Mouse (Mus musculus) liver, embryonic 13.5 days (tissue): ENCODE results near the gene Paqr5. TPM values are rescaled to one million over a fixed set of nuclear protein-coding genes. Genes with fewer than 3 reads are reported as not detected.
A peak's percentile ranks its signal among the peaks of the same experiment; 100 is the strongest.

Experiments
- ATAC-seq: fragments of 200-750 bp; cut with Nextera tagmentation; 2 replicates; pipeline ENCODE4 v1.8.0; 2017; ENCODE audit warnings: low read depth, mild to moderate bottlenecking, moderate number of reproducible peaks, moderate library complexity
- DNase-seq: peaks from one replicate; pipeline ENCODE4 v3.0.0; 2022
- H3K27ac ChIP-seq: fragments of 300-500 bp; sonication (generic); 2 replicates; pipeline ENCODE4 v1.5.1; 2015; ENCODE audit warnings: moderate library complexity, mild to moderate bottlenecking, inconsistent platforms
- H3K27me3 ChIP-seq: fragments of 300-500 bp; sonication (generic); 2 replicates; pipeline ENCODE4 v1.6.1; 2015; ENCODE audit warnings: mild to moderate bottlenecking, inconsistent platforms
- H3K36me3 ChIP-seq: fragments of 300-500 bp; sonication (generic); 2 replicates; pipeline ENCODE4 v1.6.1; 2015; ENCODE audit warnings: mild to moderate bottlenecking, inconsistent platforms
- H3K4me1 ChIP-seq: fragments of 300-500 bp; sonication (generic); replicated peaks from 2 replicates; pipeline ENCODE4 v1.6.1; 2015; ENCODE audit warnings: inconsistent platforms
- H3K4me2 ChIP-seq: fragments of 300-500 bp; sonication (generic); 2 replicates; pipeline ENCODE4 v1.6.1; 2015; ENCODE audit warnings: inconsistent platforms, mild to moderate bottlenecking, moderate library complexity
- H3K4me3 ChIP-seq: fragments of 300-500 bp; sonication (generic); replicated peaks from 2 replicates; pipeline ENCODE4 v1.5.1; 2015; ENCODE audit warnings: mild to moderate bottlenecking, inconsistent platforms
- H3K9ac ChIP-seq: fragments of 300-500 bp; sonication (generic); 2 replicates; pipeline ENCODE4 v1.6.1; 2015; ENCODE audit warnings: mild to moderate bottlenecking, inconsistent platforms
- H3K9me3 ChIP-seq: fragments of 300-500 bp; sonication (generic); replicated peaks from 2 replicates; pipeline ENCODE4 v1.6.1; 2016; ENCODE audit warnings: inconsistent platforms
- WGBS: fragments of 180-500 bp; shearing (Covaris S2); methylation state at CpG from one replicate; pipeline ENCODE4 v1.1.7; 2015; ENCODE audit not compliant: insufficient replicate concordance; 5-methylcytosine and 5-hydroxymethylcytosine counted together
- polyA plus RNA-seq: library from polyadenylated mRNA; unstranded; fragments of >200 nt; fragmentation: Nextera tagmentation; extraction: Ambion mirVana; gene quantifications from 2 replicates; pipeline ENCODE4 v1.2.1, GENCODE M21; 2015

Gene Paqr5
- polyA plus RNA-seq, 1 experiment from 2014 or later, result 0.05 TPM

DNA sequence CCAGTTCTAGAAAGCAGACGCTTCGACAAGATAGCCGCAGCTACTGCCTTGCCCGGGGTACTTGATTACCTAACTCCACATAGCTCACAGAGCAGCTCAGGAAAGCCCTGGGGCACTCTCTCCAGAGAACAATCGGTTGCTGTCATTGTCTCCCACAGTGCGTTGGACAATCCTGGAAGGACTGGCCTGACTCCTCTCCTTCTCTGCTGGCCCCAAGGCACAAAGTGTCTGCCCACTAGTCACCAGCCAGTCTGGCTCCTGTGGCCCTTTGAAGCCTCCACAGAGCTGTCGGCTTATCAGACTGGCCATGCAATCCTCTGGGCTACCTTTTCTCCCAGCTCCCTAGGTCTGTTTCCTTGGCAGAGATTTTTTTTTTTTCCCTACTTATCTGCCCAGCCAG is 74.4 kb downstream of the Paqr5 start:
- Histone ChIP-seq H3K4me1 (peaks cover 15% of the 10 kb centered on the region), H3K9ac (no peak overlapping the region), H3K4me3 (no peak overlapping the region), H3K36me3 (no peaks in the 10 kb centered on the region), H3K27ac (no peak overlapping the region), H3K27me3 (no peaks in the 10 kb centered on the region), H3K9me3 (no peaks in the 10 kb centered on the region), H3K4me2 (no peak overlapping the region)
- WGBS, result 59% methylated on average over 7 of the region's 7 CpGs
- ATAC-seq (no peak), DNase-seq (no peak)

DNA sequence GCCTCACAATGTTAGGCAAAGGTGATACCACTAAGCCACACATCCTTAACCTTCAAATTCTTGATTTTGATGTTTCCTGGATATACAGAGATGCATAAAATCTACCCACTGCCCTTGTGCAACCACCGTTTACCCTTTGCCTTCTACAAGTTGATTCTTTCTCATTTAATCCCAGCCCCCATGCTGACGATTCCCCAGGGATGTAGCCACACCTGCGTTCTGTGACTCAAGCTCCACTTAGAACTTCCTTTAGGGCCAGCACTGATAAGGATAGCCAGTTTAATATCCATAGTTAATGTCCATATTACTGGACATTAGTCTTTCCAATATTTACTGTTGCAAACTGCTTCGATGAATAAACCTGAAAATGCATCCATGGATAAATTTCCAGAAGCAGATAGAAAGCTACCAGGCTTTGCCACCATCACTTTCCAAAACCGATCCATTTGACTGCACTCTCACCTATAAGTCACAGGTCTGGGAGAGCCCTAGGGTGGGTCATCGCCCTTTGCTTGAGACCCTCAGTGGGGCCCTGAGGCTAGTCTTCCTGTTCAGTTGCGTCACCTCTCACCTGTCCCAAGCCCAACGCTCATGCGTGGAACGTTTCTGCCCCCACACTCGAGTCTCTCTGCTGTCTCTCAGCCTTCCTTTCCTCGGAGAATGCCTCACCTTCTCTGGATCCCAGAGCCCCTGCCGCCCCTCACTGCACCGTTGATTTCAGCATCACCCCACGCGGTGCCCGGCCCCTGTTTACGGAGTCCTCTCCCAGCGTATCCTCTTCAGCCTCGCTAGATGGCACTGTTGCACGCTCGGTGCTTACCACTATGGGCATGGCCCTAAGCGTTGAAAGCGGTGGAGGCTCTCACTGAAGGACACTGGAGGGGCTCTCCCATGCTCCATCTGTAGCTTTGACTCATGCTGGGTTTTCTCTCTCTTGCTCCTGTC is 79.0 kb downstream of the Paqr5 start:
- H3K4me3 ChIP-seq, result peak overlapping the region; percentile 96
- WGBS, result 10% methylated on average over 24 of the region's 24 CpGs
- H3K36me3 ChIP-seq, result peaks cover 21% of the 10 kb centered on the region
- H3K27ac ChIP-seq, result no peak overlapping the region
- peak overlapping the region; percentile 83 for H3K4me2 ChIP-seq
- DNase-seq (peak; percentile 66), ATAC-seq (peak; percentile 65)
- no peaks in the 10 kb centered on the region for H3K27me3 ChIP-seq
- H3K4me1 ChIP-seq, result peaks cover 31% of the 10 kb centered on the region
- no peaks in the 10 kb centered on the region for H3K9me3 ChIP-seq
- peak overlapping the region; percentile 53 for H3K9ac ChIP-seq

DNA sequence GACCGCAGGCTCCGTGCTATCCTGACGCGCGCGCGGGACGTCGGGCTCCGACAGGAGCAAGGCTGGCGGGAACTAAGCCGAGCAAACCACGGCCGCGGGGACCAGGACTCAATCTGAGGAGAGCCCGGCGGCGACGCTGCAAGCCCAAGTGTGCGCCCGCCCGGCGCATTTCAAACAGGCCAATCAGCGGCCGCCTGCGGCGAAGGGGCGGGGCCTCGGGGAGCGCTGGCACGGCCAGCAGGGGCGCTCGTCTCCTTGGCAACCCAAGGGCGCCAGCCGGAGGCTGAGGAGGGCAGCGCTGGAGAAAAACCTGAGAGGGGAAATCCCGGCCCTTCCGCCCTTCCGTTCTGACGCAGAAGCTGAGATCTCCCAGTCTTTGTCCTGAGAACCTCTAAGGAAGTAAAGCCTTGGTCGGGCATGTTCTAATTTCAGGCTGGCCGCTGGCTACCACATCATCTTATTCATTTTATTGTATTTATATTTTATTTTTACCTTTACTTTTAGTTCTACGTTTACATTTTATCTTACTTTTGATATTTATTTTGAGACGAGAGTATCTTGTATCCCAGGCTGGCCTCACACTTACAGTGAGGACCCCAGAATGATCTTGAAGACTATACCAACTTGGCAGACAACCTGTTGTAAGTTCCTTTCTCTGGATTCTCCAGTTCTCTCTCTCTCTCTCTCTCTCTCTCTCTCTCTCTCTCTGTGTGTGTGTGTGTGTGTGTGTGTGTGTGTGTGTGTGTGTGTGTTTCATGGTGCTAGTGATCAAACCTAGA is 79.8 kb downstream of the Paqr5 start, which contains the start of gene Kif23:
TSS of gene Kif23 (minus strand) at position 152 of the 779 bp plus-strand sequence.
- DNase-seq (peak; percentile 95), ATAC-seq (peak; percentile 91)
- no peaks in the 10 kb centered on the region for H3K9me3 ChIP-seq
- no peaks in the 10 kb centered on the region for H3K27me3 ChIP-seq
- peak within 1 kb of the TSS; percentile 83 for H3K4me2 ChIP-seq
- H3K36me3 ChIP-seq, result peaks cover 29% of the 10 kb centered on the region
- H3K4me3 ChIP-seq, result peak within 1 kb of the TSS; percentile 96
- WGBS, result under 1% methylated on average over 44 of the region's 44 CpGs
- peak within 1 kb of the TSS; percentile 96 for H3K9ac ChIP-seq
- H3K4me1 ChIP-seq, result peaks cover 37% of the 10 kb centered on the region
- H3K27ac ChIP-seq, result peak within 1 kb of the TSS; percentile 92

DNA sequence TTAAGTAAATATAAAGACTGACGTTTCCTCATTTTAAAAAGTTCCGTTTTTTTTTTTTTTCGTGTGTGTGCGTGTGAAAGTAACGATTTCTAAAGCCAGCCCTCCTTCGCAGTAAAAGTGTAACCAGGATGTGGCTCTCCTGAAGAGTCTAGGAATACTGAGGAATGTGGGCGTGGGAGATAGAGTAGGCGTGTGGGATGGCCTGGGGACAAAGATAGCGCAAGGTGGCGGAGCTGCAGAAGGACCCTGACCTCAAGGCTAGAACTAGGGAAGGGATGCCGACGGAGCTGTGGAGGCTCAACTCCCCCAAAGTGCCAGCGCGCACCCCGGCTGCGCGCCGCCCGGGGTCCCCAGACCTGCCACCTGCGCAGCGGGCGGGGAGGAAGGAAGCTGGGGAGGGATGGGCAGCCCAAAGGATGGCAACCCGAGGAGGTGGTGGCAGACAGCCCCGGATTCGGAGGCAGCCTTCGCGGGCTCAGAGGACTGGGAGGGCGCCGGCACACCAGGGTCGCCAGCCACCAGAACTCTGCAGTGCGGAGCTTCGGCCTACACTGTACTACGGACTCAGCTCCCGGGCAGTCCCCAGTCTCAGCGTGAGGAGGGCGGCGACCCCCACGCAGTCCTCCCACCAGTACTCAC is 80.6 kb downstream of the Paqr5 start:
- Histone ChIP-seq H3K9ac (peak overlapping the region; percentile 96), H3K4me2 (peak overlapping the region; percentile 83), H3K4me1 (peaks cover 42% of the 10 kb centered on the region), H3K27ac (peak overlapping the region; percentile 92), H3K36me3 (peaks cover 35% of the 10 kb centered on the region), H3K27me3 (no peaks in the 10 kb centered on the region), H3K9me3 (no peaks in the 10 kb centered on the region), H3K4me3 (peak overlapping the region; percentile 96)
- under 1% methylated on average over 32 of the region's 38 CpGs for WGBS
- ATAC-seq, result peak; percentile 81
- DNase-seq, result peak; percentile 57

DNA sequence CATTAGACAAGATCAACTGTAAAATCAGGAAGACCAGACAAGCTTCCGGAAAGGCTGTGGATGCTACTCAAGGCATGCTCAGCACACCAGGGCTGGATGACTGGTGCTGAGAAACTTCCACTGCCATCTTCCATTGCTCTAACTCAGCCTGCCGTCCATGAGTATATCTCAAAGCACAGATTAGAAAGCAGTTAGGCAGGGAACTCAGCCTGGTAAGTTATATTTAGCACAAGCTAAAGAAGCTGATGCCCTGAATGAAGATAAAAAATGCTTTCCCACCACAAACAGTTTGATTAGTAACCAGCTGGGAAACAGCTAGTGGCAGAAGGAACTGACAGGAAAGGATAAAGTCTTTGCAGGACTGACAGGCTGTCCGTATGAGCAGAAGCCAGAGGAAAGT is 85.6 kb downstream of the Paqr5 start:
- Histone ChIP-seq H3K4me3 (no peak overlapping the region), H3K27me3 (no peaks in the 10 kb centered on the region), H3K36me3 (peaks cover 85% of the 10 kb centered on the region), H3K27ac (no peak overlapping the region), H3K4me2 (no peak overlapping the region), H3K9ac (no peak overlapping the region), H3K4me1 (peaks cover 29% of the 10 kb centered on the region), H3K9me3 (no peaks in the 10 kb centered on the region)
- DNase-seq (no peak), ATAC-seq (no peak)
- WGBS, result 39% methylated on average over 3 of the region's 3 CpGs

DNA sequence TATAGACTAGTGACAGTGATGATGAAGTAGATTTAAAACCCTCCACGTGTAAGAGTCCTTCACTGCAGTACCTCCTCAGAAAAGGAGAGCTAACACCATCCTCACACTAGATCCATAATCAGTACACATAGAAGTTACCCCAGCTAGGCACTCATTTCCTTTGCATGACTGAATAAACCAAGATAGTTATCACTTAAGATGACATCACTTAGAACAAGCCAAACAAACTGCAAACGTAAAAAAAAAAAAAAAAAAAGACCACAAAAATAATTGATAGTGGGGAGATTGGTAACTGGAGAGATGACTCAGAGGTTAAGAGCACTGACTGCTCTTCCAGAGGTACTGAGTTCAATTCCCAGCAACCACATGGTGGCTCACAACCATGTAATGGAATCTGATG is 93.3 kb downstream of the Paqr5 start:
- H3K4me3 ChIP-seq, result no peak overlapping the region
- no peak overlapping the region for H3K9ac ChIP-seq
- H3K4me1 ChIP-seq, result no peaks in the 10 kb centered on the region
- ATAC-seq, result no peak
- no peak overlapping the region for H3K4me2 ChIP-seq
- no peak overlapping the region for H3K27ac ChIP-seq
- no peaks in the 10 kb centered on the region for H3K9me3 ChIP-seq
- WGBS, result 52% methylated on average over 2 of the region's 2 CpGs
- H3K27me3 ChIP-seq, result no peaks in the 10 kb centered on the region
- H3K36me3 ChIP-seq, result peaks cover 99% of the 10 kb centered on the region
- DNase-seq, result no peak

DNA sequence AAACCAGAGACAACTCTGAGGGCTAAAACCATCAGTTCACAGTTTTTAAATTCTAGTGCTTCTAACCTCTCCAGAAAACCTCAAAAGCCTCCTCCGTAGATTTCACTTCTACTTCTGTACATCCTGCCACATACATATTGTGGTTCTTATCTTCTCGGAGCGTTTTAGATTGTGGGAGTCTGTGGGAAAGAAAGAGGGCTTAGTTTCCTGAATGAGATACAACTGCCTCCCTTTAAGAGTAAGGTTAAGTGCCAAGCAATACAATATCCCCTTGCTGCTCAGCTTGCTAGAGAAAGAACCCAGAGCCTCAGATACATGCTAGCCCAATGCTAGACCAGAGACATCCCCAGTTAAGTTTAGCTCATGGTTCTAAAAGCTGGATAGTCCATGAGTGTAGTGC is 94.6 kb downstream of the Paqr5 start:
- no peaks in the 10 kb centered on the region for H3K4me1 ChIP-seq
- peaks cover 99% of the 10 kb centered on the region for H3K36me3 ChIP-seq
- 19% methylated on average over 3 of the region's 3 CpGs for WGBS
- H3K9me3 ChIP-seq, result no peaks in the 10 kb centered on the region
- no peaks in the 10 kb centered on the region for H3K27me3 ChIP-seq
- no peak overlapping the region for H3K27ac ChIP-seq
- ATAC-seq, result no peak
- no peak for DNase-seq
- H3K4me3 ChIP-seq, result no peak overlapping the region
- H3K9ac ChIP-seq, result no peak overlapping the region
- no peak overlapping the region for H3K4me2 ChIP-seq

DNA sequence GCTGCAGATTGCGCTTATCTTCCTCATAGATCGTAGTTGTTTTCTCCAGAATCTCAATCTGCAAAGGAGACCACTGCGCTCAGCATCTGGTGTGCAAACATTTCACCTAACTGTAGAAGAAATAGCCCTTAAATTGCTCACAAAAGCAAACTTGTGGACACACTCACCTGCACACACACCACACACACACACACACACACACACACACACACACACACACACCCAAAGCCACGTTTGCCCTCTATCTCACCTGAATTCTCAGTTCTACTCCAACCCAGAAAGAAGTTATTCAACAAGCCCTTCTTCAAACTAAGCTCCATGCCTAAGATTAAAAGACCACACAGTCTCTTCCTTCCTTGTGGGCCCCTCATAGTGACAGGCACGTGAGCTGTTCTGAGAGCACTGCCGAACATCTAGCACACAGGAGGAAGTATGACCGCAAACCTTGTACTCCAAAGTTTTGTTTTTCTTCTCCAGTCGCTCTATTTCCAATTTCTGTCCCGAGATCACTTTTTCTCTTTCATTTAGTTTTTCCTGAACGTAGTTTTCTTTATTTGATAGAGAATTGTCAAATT is 101.5 kb downstream of the Paqr5 start:
- no peaks in the 10 kb centered on the region for H3K27me3 ChIP-seq
- H3K4me3 ChIP-seq, result no peak overlapping the region
- no peak overlapping the region for H3K9ac ChIP-seq
- peaks cover 97% of the 10 kb centered on the region for H3K36me3 ChIP-seq
- no peak overlapping the region for H3K4me2 ChIP-seq
- peaks cover 35% of the 10 kb centered on the region for H3K4me1 ChIP-seq
- no peaks in the 10 kb centered on the region for H3K9me3 ChIP-seq
- ATAC-seq (no peak), DNase-seq (no peak)
- 45% methylated on average over 10 of the region's 10 CpGs for WGBS
- H3K27ac ChIP-seq, result no peak overlapping the region

DNA sequence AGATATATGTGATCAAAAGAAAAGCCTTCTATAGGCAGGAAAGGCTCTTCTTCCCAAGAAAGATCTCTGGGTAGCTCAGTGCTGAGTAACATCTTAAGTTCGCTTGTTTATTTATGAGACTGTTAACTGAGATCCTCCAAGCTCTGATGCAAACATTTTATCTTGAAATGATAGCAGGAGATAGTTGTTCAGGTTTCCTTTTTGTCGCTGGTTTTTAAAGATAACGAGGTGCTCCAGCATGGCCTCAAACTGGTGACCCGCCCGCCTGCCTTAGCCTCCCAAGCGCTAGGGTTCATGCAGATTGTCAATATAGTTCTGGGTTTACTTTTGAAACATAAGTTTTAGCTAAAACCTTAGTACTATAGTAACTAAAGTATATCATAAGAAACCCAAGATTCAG is 106.3 kb downstream of the Paqr5 start:
- no peak overlapping the region for H3K9ac ChIP-seq
- ATAC-seq, result peak; percentile 57; the same call in 1 of the 2 replicates
- no peaks in the 10 kb centered on the region for H3K27me3 ChIP-seq
- no peaks in the 10 kb centered on the region for H3K9me3 ChIP-seq
- H3K36me3 ChIP-seq, result peaks cover 90% of the 10 kb centered on the region
- 25% methylated on average over 6 of the region's 6 CpGs for WGBS
- H3K27ac ChIP-seq, result no peak overlapping the region
- no peak overlapping the region for H3K4me2 ChIP-seq
- peak; percentile 39 for DNase-seq
- no peak overlapping the region for H3K4me3 ChIP-seq
- peaks cover 51% of the 10 kb centered on the region for H3K4me1 ChIP-seq

DNA sequence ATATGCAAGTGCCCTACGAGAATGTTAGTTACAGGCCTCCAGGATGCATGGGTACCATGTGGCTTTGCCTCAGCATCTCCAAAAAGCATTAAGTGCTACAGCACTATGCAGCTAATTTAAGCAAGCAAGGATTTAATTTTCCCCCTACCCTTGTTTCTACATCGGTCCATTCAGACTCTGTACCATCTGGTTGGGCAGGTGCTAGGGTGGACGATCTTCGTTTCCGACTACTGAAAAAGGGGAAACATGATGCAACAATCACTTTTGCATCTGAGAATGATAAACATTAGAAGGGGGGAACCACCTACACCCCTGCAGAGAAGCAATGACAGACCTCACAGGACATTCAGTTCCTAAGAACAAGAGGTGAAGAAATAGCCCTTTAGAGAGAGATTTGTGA is 107.2 kb downstream of the Paqr5 start:
- H3K27me3 ChIP-seq, result no peaks in the 10 kb centered on the region
- no peak for ATAC-seq
- H3K4me3 ChIP-seq, result no peak overlapping the region
- 92% methylated on average over 5 of the region's 5 CpGs for WGBS
- no peaks in the 10 kb centered on the region for H3K9me3 ChIP-seq
- H3K4me1 ChIP-seq, result peaks cover 47% of the 10 kb centered on the region
- no peak overlapping the region for H3K9ac ChIP-seq
- DNase-seq, result no peak
- peaks cover 81% of the 10 kb centered on the region for H3K36me3 ChIP-seq
- H3K4me2 ChIP-seq, result no peak overlapping the region
- H3K27ac ChIP-seq, result no peak overlapping the region

DNA sequence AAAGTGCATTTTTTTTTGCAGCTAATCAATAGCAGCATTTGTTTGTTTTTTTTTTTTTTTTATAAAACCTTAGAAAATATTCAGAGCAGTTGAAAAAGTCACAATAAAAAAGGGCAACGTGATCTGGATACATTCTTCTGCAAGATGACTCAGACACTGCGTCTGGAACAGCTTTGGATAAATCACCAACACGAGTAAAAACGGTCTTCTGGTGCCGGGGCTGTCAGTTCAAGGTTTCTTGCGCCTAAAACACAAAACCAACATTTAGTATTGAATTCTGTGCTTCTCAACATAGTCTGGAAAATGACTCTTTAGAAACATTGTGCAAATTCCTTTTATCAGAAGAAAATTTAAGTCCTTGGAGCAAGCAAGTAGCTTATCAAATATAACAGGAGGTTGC is 109.2 kb downstream of the Paqr5 start:
- Histone ChIP-seq H3K4me3 (no peak overlapping the region), H3K36me3 (peaks cover 79% of the 10 kb centered on the region), H3K27me3 (no peaks in the 10 kb centered on the region), H3K4me1 (peaks cover 62% of the 10 kb centered on the region), H3K27ac (no peak overlapping the region), H3K4me2 (no peak overlapping the region), H3K9ac (no peak overlapping the region), H3K9me3 (no peaks in the 10 kb centered on the region)
- ATAC-seq, result no peak
- DNase-seq, result no peak
- WGBS, result 82% methylated on average over 6 of the region's 6 CpGs
